Mouse (Mus musculus): ENCODE measurements at regions not wholly inside any gene's neighbourhood (a gene's known extent, or its start where the extent isn't known, plus 50 kb on each side); places are given as distances from the start of the nearest gene placed in this dataset.
A peak's percentile ranks its signal among the peaks of the same experiment; 100 is the strongest.
"Not testable (repeated sequence)": the region's sequence is repeated elsewhere in the genome, so short reads cannot be mapped to it uniquely, and the experiment has no call there.

- peak; percentile 54 for DNase-seq
Measured at GRCm38 (mm10) chr1:189584831-189585230, 103.1 kb downstream of the Cenpf start.

GRCm38 (mm10) chr1:189581427-189581826 lies 106.5 kb downstream of the Cenpf start:
- DNase-seq = no peak

- DNase-seq = peak; percentile 64
Measured at GRCm38 (mm10) chr1:189579358-189579757, 108.5 kb downstream of the Cenpf start.

GRCm38 (mm10) chr1:189576311-189577002 lies 111.4 kb downstream of the Cenpf start:
- DNase-seq = peak; percentile 7

- no peak for DNase-seq
Measured at GRCm38 (mm10) chr1:189575525-189576240, 112.2 kb downstream of the Cenpf start.

- no peak for DNase-seq
Measured at GRCm38 (mm10) chr1:189566491-189566890, 121.4 kb downstream of the Cenpf start.

- no peak for DNase-seq
Measured at GRCm38 (mm10) chr1:189561831-189562230, 126.1 kb downstream of the Cenpf start.

- DNase-seq = no peak
Measured at GRCm38 (mm10) chr1:189560576-189560975, 127.3 kb downstream of the Cenpf start.

- DNase-seq = no peak
Measured at GRCm38 (mm10) chr1:189550851-189551250, 137.0 kb downstream of the Cenpf start.

- no peak for DNase-seq
Measured at GRCm38 (mm10) chr1:189532834-189533233, 130.8 kb upstream of the Kcnk2 start.

GRCm38 (mm10) chr1:189526329-189526728 lies 124.3 kb upstream of the Kcnk2 start:
- DNase-seq = no peak

GRCm38 (mm10) chr1:189515476-189515875 lies 113.4 kb upstream of the Kcnk2 start:
- DNase-seq = no peak

- no peak for DNase-seq
Measured at GRCm38 (mm10) chr1:189513358-189513757, 111.3 kb upstream of the Kcnk2 start.

GRCm38 (mm10) chr1:189507301-189507700 lies 105.2 kb upstream of the Kcnk2 start:
- not testable (repeated sequence) for DNase-seq

GRCm38 (mm10) chr1:189499703-189500102 lies 97.6 kb upstream of the Kcnk2 start:
- DNase-seq = no peak

- no peak for DNase-seq
Measured at GRCm38 (mm10) chr1:189499141-189499540, 97.1 kb upstream of the Kcnk2 start.

GRCm38 (mm10) chr1:189497031-189497430 lies 95.0 kb upstream of the Kcnk2 start:
- DNase-seq = no peak

GRCm38 (mm10) chr1:189495386-189496150 lies 93.5 kb upstream of the Kcnk2 start:
- DNase-seq = no peak

GRCm38 (mm10) chr1:189494896-189495295 lies 92.8 kb upstream of the Kcnk2 start:
- DNase-seq = no peak

GRCm38 (mm10) chr1:189485336-189485735 lies 83.3 kb upstream of the Kcnk2 start:
- no peak for DNase-seq

- DNase-seq = no peak
Measured at GRCm38 (mm10) chr1:189483331-189483730, 81.3 kb upstream of the Kcnk2 start.

- DNase-seq = peak; percentile 31
Measured at GRCm38 (mm10) chr1:189478051-189478450, 76.0 kb upstream of the Kcnk2 start.

GRCm38 (mm10) chr1:189476796-189477195 lies 74.7 kb upstream of the Kcnk2 start:
- no peak for DNase-seq

Data from adrenal gland, postnatal 10 days (tissue).